27 mouse cellular contexts compared by ENCODE assay signal in the genomic region with DNA sequence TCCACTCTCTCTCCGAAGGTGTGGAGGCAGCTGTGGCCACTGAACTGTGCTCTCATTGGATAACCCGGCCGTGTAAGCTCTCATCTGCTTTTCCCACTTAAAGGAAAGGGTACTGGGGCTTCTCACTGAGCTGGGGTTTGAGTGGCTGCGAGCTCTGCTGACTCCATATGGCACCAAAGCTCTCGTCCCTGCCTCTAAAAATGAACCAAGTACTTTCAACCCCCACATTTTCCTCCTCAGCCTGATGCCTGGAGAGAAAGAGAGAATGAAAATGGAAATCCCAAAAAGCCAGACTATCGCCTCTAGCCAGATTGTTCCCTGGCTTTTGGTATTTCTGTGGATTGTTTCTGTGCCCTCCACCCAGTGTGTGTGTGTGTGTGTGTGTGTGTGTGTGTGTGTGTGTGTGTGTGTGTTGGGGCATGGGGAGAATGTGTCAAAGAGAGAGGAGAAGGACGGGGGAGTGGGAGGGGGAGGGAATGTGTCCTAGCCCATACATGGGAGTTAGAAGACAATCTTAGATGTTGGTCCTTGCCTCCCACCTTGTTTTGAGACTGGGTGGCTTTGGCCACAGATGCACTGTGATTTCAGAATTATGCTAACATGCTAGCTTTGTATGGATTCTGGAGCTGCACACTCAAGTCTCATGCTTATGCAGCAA. TPM values are rescaled to one million over a fixed set of nuclear protein-coding genes. Genes with fewer than 3 reads are reported as not detected.
A peak's percentile ranks its signal among the peaks of the same experiment; 100 is the strongest.
DNase-seq lines count a peak whose midpoint lies in the region; ATAC-seq and TF ChIP-seq lines count a peak whose summit lies in the region.
"Had no signal": no experiment of that assay in that cellular context is flagged by ENCODE, and none has a peak within 500 bp of the region (broad histone marks: within the 10 kb centered on the region; RNA-seq: fewer than 3 reads in every experiment).

No protein-coding gene starts in this region.

- no peaks in the 10 kb centered on the region for H3K36me3 ChIP-seq in lung, postnatal 0 days (ENCODE audit: insufficient read depth, low read length)
- no peaks in the 10 kb centered on the region for H3K36me3 ChIP-seq in forebrain, embryonic 14.5 days (ENCODE audit: control insufficient read depth, insufficient read depth, low read length)
- H3K36me3 ChIP-seq: embryonic facial prominence, embryonic 15.5 days; forebrain, embryonic 15.5 days; midbrain, embryonic 12.5 days had no signal

- H3K4me2 ChIP-seq in lung, postnatal 0 days (replicated peaks; ENCODE audit: low read depth, low read length) = no peak overlapping the region
- no peak overlapping the region for H3K4me2 ChIP-seq in forebrain, embryonic 14.5 days (ENCODE audit: low read length)
- H3K4me2 ChIP-seq: embryonic facial prominence, embryonic 15.5 days; forebrain, embryonic 15.5 days; heart, embryonic 15.5 days; midbrain, embryonic 12.5 days had no signal

- H3K9me3 ChIP-seq in lung, postnatal 0 days (ENCODE audit: low read length) = no peaks in the 10 kb centered on the region
- no peaks in the 10 kb centered on the region for H3K9me3 ChIP-seq in forebrain, embryonic 14.5 days (replicated peaks; ENCODE audit: control insufficient read depth, low read length)
- H3K9me3 ChIP-seq: embryonic facial prominence, embryonic 15.5 days; forebrain, embryonic 15.5 days; heart, embryonic 15.5 days; midbrain, embryonic 12.5 days had no signal

- DNase-seq in layer of hippocampus, adult 11-12 months (ENCODE audit: low spot score) = peak; percentile 34
- DNase-seq in layer of hippocampus, postnatal 10 days (ENCODE audit: low spot score in 2 of 2) = no peak
- DNase-seq in lung, postnatal 0 days (ENCODE audit: low spot score) = peak; percentile 11
- no peak for DNase-seq in lung, postnatal 36 days
- peak; percentile 65 for DNase-seq in layer of hippocampus, adult 9-11 months
- DNase-seq in right cerebral cortex, postnatal 25 days = peak; percentile 41
- DNase-seq in forebrain, embryonic 14.5 days (ENCODE audit: low spot score) = no peak
- DNase-seq: adrenal gland, adult 2 months; cerebellum, adult 8-10 months; heart, postnatal 36 days; kidney, adult 9 months; kidney, postnatal 14 days; liver, postnatal 0 days; lung, postnatal 10 days; thymus, adult 2 months; thymus, postnatal 4 days had no signal

- H3K27ac ChIP-seq in lung, postnatal 0 days (ENCODE audit: low read length) = no peak overlapping the region
- H3K27ac ChIP-seq in forebrain, embryonic 14.5 days (ENCODE audit: low read depth, low read length) = no peak overlapping the region
- H3K27ac ChIP-seq: embryonic facial prominence, embryonic 15.5 days; forebrain, embryonic 15.5 days; heart, embryonic 15.5 days; hindbrain, postnatal 0 days; midbrain, embryonic 12.5 days had no signal

- TF ChIP-seq EP300 in lung, postnatal 0 days (IDR thresholded peaks at IDR 0.05) = no peak

- no peak for ATAC-seq in lung, postnatal 0 days
- ATAC-seq in forebrain, embryonic 14.5 days = no peak
- ATAC-seq: forebrain, embryonic 15.5 days; hindbrain, postnatal 0 days; intestine, embryonic 16.5 days; liver, postnatal 0 days had no signal

- H3K4me3 ChIP-seq in lung, postnatal 0 days (ENCODE audit: low read depth, low read length) = no peak overlapping the region
- no peak overlapping the region for H3K4me3 ChIP-seq in forebrain, embryonic 14.5 days (ENCODE audit: low read depth, low read length)
- H3K4me3 ChIP-seq: embryonic facial prominence, embryonic 15.5 days; forebrain, embryonic 15.5 days; heart, embryonic 15.5 days; midbrain, embryonic 12.5 days had no signal

- 68% methylated on average over 7 of the region's 7 CpGs for WGBS in lung, postnatal 0 days
- WGBS in forebrain, embryonic 14.5 days = 71% methylated on average over 7 of the region's 7 CpGs

- H3K27me3 ChIP-seq in lung, postnatal 0 days (replicated peaks; ENCODE audit: insufficient read depth, low read length) = no peaks in the 10 kb centered on the region
- no peaks in the 10 kb centered on the region for H3K27me3 ChIP-seq in forebrain, embryonic 14.5 days (replicated peaks; ENCODE audit: control insufficient read depth, insufficient read depth, low read length)
- H3K27me3 ChIP-seq: embryonic facial prominence, embryonic 15.5 days; forebrain, embryonic 15.5 days; heart, embryonic 15.5 days; midbrain, embryonic 12.5 days had no signal

- no peak overlapping the region for H3K9ac ChIP-seq in lung, postnatal 0 days (replicated peaks; ENCODE audit: low read depth)
- no peak overlapping the region for H3K9ac ChIP-seq in forebrain, embryonic 14.5 days (ENCODE audit: low read length)
- H3K9ac ChIP-seq: embryonic facial prominence, embryonic 15.5 days; forebrain, embryonic 15.5 days; heart, embryonic 15.5 days; liver, postnatal 0 days; midbrain, embryonic 12.5 days had no signal

- H3K4me1 ChIP-seq in lung, postnatal 0 days (ENCODE audit: insufficient read depth, low read depth, low read length) = 0 out of 2 replicates have a peak, but pooled peaks cover 2% of the 10 kb centered on the region
- no peaks in the 10 kb centered on the region for H3K4me1 ChIP-seq in forebrain, embryonic 14.5 days (ENCODE audit: control insufficient read depth, insufficient read depth, low read length)
- H3K4me1 ChIP-seq: embryonic facial prominence, embryonic 15.5 days; forebrain, embryonic 15.5 days; heart, embryonic 15.5 days; midbrain, embryonic 12.5 days had no signal

- TF ChIP-seq CTCF in lung, postnatal 0 days (IDR thresholded peaks at IDR 0.05) = no peak

RNA-seq across cellular contexts. Expression of a gene that starts 24.6 kb away (rescaled TPM):
- total RNA-seq in layer of hippocampus, postnatal 10 days (2021) = 1 to 10 TPM; 4.8 to 5.1 TPM
- polyA plus RNA-seq in lung, postnatal 0 days (2015; fragmentation: Nextera tagmentation; extraction: Ambion mirVana) = 11.9 and 16.8 TPM in 2 replicates
- polyA plus RNA-seq in forebrain, embryonic 14.5 days (2014; fragmentation: Nextera tagmentation; extraction: Ambion mirVana) = 0.97 and 1.6 TPM in 2 replicates
- total RNA-seq: megakaryocyte progenitor cell, adult 5-6 weeks; MEL; monocyte, adult 5-6 weeks; neutrophil, adult 5-6 weeks had no signal
- polyA plus RNA-seq: limb, embryonic 11.5 days had no signal

Comparison
In these comparisons a context has a peak if more than half of its experiments do, and no peak if none do; other contexts are left out.
1. DNase-seq: peak in layer of hippocampus, adult 11-12 months (single experiment), lung, postnatal 0 days (single experiment), layer of hippocampus, adult 9-11 months (single experiment) and right cerebral cortex, postnatal 25 days (single experiment); none in layer of hippocampus, postnatal 10 days (0 of 2), lung, postnatal 36 days (single experiment) and forebrain, embryonic 14.5 days (single experiment).